Mouse (Mus musculus) MEL (cell line): ENCODE measurements around the gene Srrm3. TPM values are rescaled to one million over a fixed set of nuclear protein-coding genes. Genes with fewer than 3 reads are reported as not detected.

Experiments used
- DNase-seq: peaks from one replicate; pipeline ENCODE4 v3.0.0; 2011; ENCODE audit warnings: low read depth, low spot score
- H3K27ac ChIP-seq: 2 replicates; pipeline ENCODE4 v1.5.1; 2012; ENCODE audit warnings: low read depth, mild to moderate bottlenecking, control low read depth, low read length, moderate library complexity; ENCODE audit not compliant: control insufficient read depth
- H3K27me3 ChIP-seq, 2 experiments: fragments of 150-350 bp in 1 of 2; sonication (generic) in 1 of 2; 2 replicates each; pipeline ENCODE4 v1.6.1; 2012; ENCODE audit warnings: low read length in 2 of 2, mild to moderate bottlenecking in 2 of 2, improper control_type of control experiment in 1 of 2, moderate library complexity in 1 of 2; ENCODE audit not compliant: insufficient read depth in 2 of 2, control insufficient read depth in 1 of 2
- H3K36me3 ChIP-seq, 2 experiments: 2 replicates each; pipeline ENCODE4 v1.6.1; 2012 to 2014; ENCODE audit warnings: low read length in 2 of 2, improper control_type of control experiment in 1 of 2, inconsistent platforms in 1 of 2, mild to moderate bottlenecking in 1 of 2; ENCODE audit not compliant: insufficient read depth in 2 of 2, control insufficient read depth in 1 of 2
- H3K4me1 ChIP-seq, 2 experiments: fragments of 150-350 bp in 1 of 2; sonication (generic) in 1 of 2; 2 replicates each; pipeline ENCODE4 v1.6.1; 2012; ENCODE audit warnings: low read length in 2 of 2, improper control_type of control experiment in 1 of 2, mild to moderate bottlenecking in 1 of 2; ENCODE audit not compliant: insufficient read depth in 2 of 2, control insufficient read depth in 1 of 2
- H3K4me3 ChIP-seq, 2 experiments: fragments of 150-350 bp in 1 of 2; sonication (generic) in 1 of 2; 2 replicates each; pipeline ENCODE4 v1.5.1; 2012; ENCODE audit warnings: low read depth in 2 of 2, low read length in 2 of 2, mild to moderate bottlenecking in 2 of 2, moderate library complexity in 2 of 2, control low read depth in 1 of 2, improper control_type of control experiment in 1 of 2; ENCODE audit not compliant: control insufficient read depth in 1 of 2, insufficient read depth in 1 of 2
- H3K79me2 ChIP-seq: 2 replicates; pipeline ENCODE4 v1.6.1; 2012; ENCODE audit warnings: mild to moderate bottlenecking, low read length, moderate library complexity; ENCODE audit not compliant: control insufficient read depth, poor library complexity, insufficient read depth
- H3K9ac ChIP-seq: 2 replicates; pipeline ENCODE4 v1.6.1; 2012; ENCODE audit warnings: low read depth, mild to moderate bottlenecking, control low read depth, low read length, moderate library complexity; ENCODE audit not compliant: control insufficient read depth, poor library complexity, severe bottlenecking
- H3K9me3 ChIP-seq: fragments of 150-350 bp; sonication (generic); replicated peaks from 2 replicates; pipeline ENCODE4 v1.6.1; 2012; ENCODE audit warnings: mild to moderate bottlenecking, low read length, improper control_type of control experiment, moderate library complexity; ENCODE audit not compliant: insufficient read depth
- CTCF ChIP-seq, 3 experiments: IDR thresholded peaks in 2 of 3; conservative IDR thresholded peaks in 1 of 3; 2 replicates each; pipeline ENCODE4 v1.5.1; 2011 to 2012; ENCODE audit warnings: low read length in 3 of 3, low read depth in 2 of 3, mild to moderate bottlenecking in 2 of 3, improper control_type of control experiment in 1 of 3, inconsistent platforms in 1 of 3, mixed read lengths in 1 of 3, moderate library complexity in 1 of 3; ENCODE audit not compliant: control insufficient read depth in 1 of 3, insufficient read depth in 1 of 3, poor library complexity in 1 of 3, severe bottlenecking in 1 of 3
- HCFC1 ChIP-seq: IDR thresholded peaks from 2 replicates; pipeline ENCODE4 v1.6.1; 2012; ENCODE audit warnings: low read depth, mild to moderate bottlenecking, inconsistent platforms, low read length, improper control_type of control experiment, moderate library complexity
- JUND ChIP-seq: IDR thresholded peaks from 2 replicates; pipeline ENCODE4 v1.6.1; 2011; ENCODE audit warnings: low read depth, mild to moderate bottlenecking, improper control_type of control experiment, low read length
- MAFK ChIP-seq: IDR thresholded peaks from 2 replicates; pipeline ENCODE4 v1.6.1; 2011; ENCODE audit warnings: low read depth, mild to moderate bottlenecking, low read length, improper control_type of control experiment, borderline replicate concordance
- MAZ ChIP-seq: IDR thresholded peaks from 2 replicates; pipeline ENCODE4 v1.6.1; 2012; ENCODE audit warnings: low read depth, mild to moderate bottlenecking, inconsistent platforms, low read length, improper control_type of control experiment
- MEF2A ChIP-seq: IDR thresholded peaks from 2 replicates; pipeline ENCODE4 v1.6.1; 2014; ENCODE audit warnings: low read depth, mild to moderate bottlenecking, inconsistent platforms, low read length, improper control_type of control experiment; ENCODE audit not compliant: poor library complexity, insufficient replicate concordance, severe bottlenecking; ENCODE audit errors: extremely low read depth
- MYC ChIP-seq: IDR thresholded peaks from 2 replicates; pipeline ENCODE4 v1.6.1; 2011; ENCODE audit warnings: low read depth, mild to moderate bottlenecking, low read length, improper control_type of control experiment, moderate library complexity
- POLR2AphosphoS2 ChIP-seq: IDR thresholded peaks from 2 replicates; pipeline ENCODE4 v1.6.1; 2011; ENCODE audit warnings: low read length, improper control_type of control experiment
- POLR2AphosphoS5 ChIP-seq: IDR thresholded peaks from 2 replicates; pipeline ENCODE4 v1.6.1; 2012; ENCODE audit warnings: low read depth, borderline replicate concordance, mild to moderate bottlenecking, inconsistent platforms, low read length, moderate library complexity, mixed read lengths
- SIN3A ChIP-seq: IDR thresholded peaks from 2 replicates; pipeline ENCODE4 v1.6.1; 2012; ENCODE audit warnings: low read length, improper control_type of control experiment, inconsistent platforms
- SMC3 ChIP-seq: IDR thresholded peaks from 2 replicates; pipeline ENCODE4 v1.6.1; 2011; ENCODE audit warnings: low read depth, low read length, improper control_type of control experiment
- TAL1 ChIP-seq: IDR thresholded peaks from 2 replicates; pipeline ENCODE4 v1.6.1; 2012; ENCODE audit warnings: mild to moderate bottlenecking, inconsistent platforms, low read length, moderate library complexity, mixed read lengths
- USF2 ChIP-seq, 2 experiments: IDR thresholded peaks; 2 replicates each; pipeline ENCODE4 v1.6.1; 2011 to 2012; ENCODE audit warnings: improper control_type of control experiment in 2 of 2, low read length in 2 of 2, borderline replicate concordance in 1 of 2, inconsistent platforms in 1 of 2, low read depth in 1 of 2, mild to moderate bottlenecking in 1 of 2; ENCODE audit not compliant: insufficient read depth in 1 of 2
- ZC3H11A ChIP-seq: IDR thresholded peaks from 2 replicates; pipeline ENCODE4 v1.6.1; 2012; ENCODE audit warnings: low read depth, mild to moderate bottlenecking, inconsistent platforms, low read length, improper control_type of control experiment
- ZMIZ1 ChIP-seq: IDR thresholded peaks from 2 replicates; pipeline ENCODE4 v1.6.1; 2012; ENCODE audit warnings: low read depth, mild to moderate bottlenecking, inconsistent platforms, low read length, improper control_type of control experiment, moderate library complexity
- ZNF384 ChIP-seq: IDR thresholded peaks from 2 replicates; pipeline ENCODE4 v1.6.1; 2012; ENCODE audit warnings: low read depth, mild to moderate bottlenecking, inconsistent platforms, low read length, improper control_type of control experiment
- polyA plus RNA-seq, 2 experiments: library from polyadenylated mRNA; stranded (reverse) in 1 of 2; unstranded in 1 of 2; fragments of >175 nt in 1 of 2; fragments of >200 nt in 1 of 2; gene quantifications; 2 replicates each; pipeline versions ENCODE4 v1.2.1 to v1.2.4; 2012; ENCODE audit warnings: low replicate concordance in 2 of 2, low read depth in 1 of 2; ENCODE audit not compliant: insufficient read length in 2 of 2, insufficient read depth in 1 of 2, missing spikeins in 1 of 2
- total RNA-seq: library from RNA; depleted of rRNA; stranded (reverse); fragments of 300-350 nt; gene quantifications from 2 replicates; pipeline ENCODE4 v1.2.3, GENCODE M21; 2012

Srrm3 gene
- total and polyA plus RNA-seq, 3 experiments = not detected

GRCm38 (mm10) chr5:135914156-135914555 is 107.5 kb downstream of the Srrm3 start:
- no peak for DNase-seq
- no peaks in the 10 kb centered on the region; a peak in 1 of 4 replicates for H3K4me1 ChIP-seq
- H3K27me3 ChIP-seq = no peaks in the 10 kb centered on the region
- peaks cover 7 to 36% of the 10 kb centered on the region in 2 experiments for H3K36me3 ChIP-seq
- H3K79me2 ChIP-seq = peaks cover 62% of the 10 kb centered on the region
- H3K9ac ChIP-seq = no peak overlapping the region
- no peak overlapping the region for H3K27ac ChIP-seq
- no peak overlapping the region for H3K4me3 ChIP-seq
- no peaks in the 10 kb centered on the region for H3K9me3 ChIP-seq
- TF ChIP-seq ZMIZ1 = no peak
- TF ChIP-seq POLR2AphosphoS2 = 0 out of 2 replicates have a peak, but pooled peaks have one; percentile 35

GRCm38 (mm10) chr5:135916051-135916565 is 109.4 kb downstream of the Srrm3 start:
- Histone ChIP-seq H3K36me3 (peaks cover 7 to 37% of the 10 kb centered on the region in 2 experiments), H3K27ac (no peak overlapping the region), H3K4me1 (no peaks in the 10 kb centered on the region; a peak in 1 of 4 replicates), H3K9ac (no peak overlapping the region), H3K27me3 (no peaks in the 10 kb centered on the region), H3K79me2 (peaks cover 77% of the 10 kb centered on the region), H3K4me3 (no peak overlapping the region), H3K9me3 (no peaks in the 10 kb centered on the region)
- no peak for DNase-seq
- TF ChIP-seq MYC (no peak), CTCF (IDR thresholded peaks at IDR 0.05 in 2 of 3, conservative IDR thresholded peaks at IDR 0.05 in 1 of 3; ENCODE audit: control insufficient read depth in 1 of 3, insufficient read depth in 1 of 3, low read depth in 2 of 3, low read length in 3 of 3, poor library complexity in 1 of 3, severe bottlenecking in 1 of 3) (no peak), MAZ (no peak), HCFC1 (no peak), ZC3H11A (no peak), MAFK (no peak), POLR2AphosphoS2 (no peak), MEF2A (no peak), POLR2AphosphoS5 (no peak), USF2 (IDR thresholded peaks at IDR 0.05; ENCODE audit: borderline replicate concordance in 1 of 2, insufficient read depth in 1 of 2, low read depth in 1 of 2, low read length in 2 of 2) (no peak), ZNF384 (no peak), JUND (no peak), SMC3 (no peak), TAL1 (no peak), SIN3A (no peak)
- TF ChIP-seq, all 39 proteins: peak for 0
